Mouse (Mus musculus) neural tube, embryonic 12.5 days (tissue): ENCODE data around the gene Nt5dc2. TPM values are rescaled to one million over a fixed set of nuclear protein-coding genes. Genes with fewer than 3 reads are reported as not detected.

Experiments used
- ATAC-seq: fragments of 200-750 bp; cut with Nextera tagmentation; 2 replicates; pipeline ENCODE4 v1.8.0; 2017; ENCODE audit warnings: low read depth, mild to moderate bottlenecking, moderate TSS enrichment, moderate library complexity; ENCODE audit not compliant: low FRiP score
- H3K27ac ChIP-seq: fragments of 300-500 bp; sonication (generic); 2 replicates; pipeline ENCODE4 v1.5.1; 2016
- H3K27me3 ChIP-seq: fragments of 300-500 bp; sonication (generic); replicated peaks from 2 replicates; pipeline ENCODE4 v1.6.1; 2016; ENCODE audit warnings: mild to moderate bottlenecking
- H3K36me3 ChIP-seq: fragments of 300-500 bp; sonication (generic); 2 replicates; pipeline ENCODE4 v1.6.1; 2016; ENCODE audit warnings: mild to moderate bottlenecking
- H3K4me1 ChIP-seq: fragments of 300-500 bp; sonication (generic); 2 replicates; pipeline ENCODE4 v1.6.1; 2016
- H3K4me2 ChIP-seq: fragments of 300-500 bp; sonication (generic); replicated peaks from 2 replicates; pipeline ENCODE4 v1.6.1; 2016; ENCODE audit warnings: mild to moderate bottlenecking
- H3K4me3 ChIP-seq: fragments of 300-500 bp; sonication (generic); 2 replicates; pipeline ENCODE4 v1.5.1; 2016
- H3K9ac ChIP-seq: fragments of 300-500 bp; sonication (generic); 2 replicates; pipeline ENCODE4 v1.6.1; 2016; ENCODE audit warnings: mild to moderate bottlenecking
- H3K9me3 ChIP-seq: fragments of 300-500 bp; sonication (generic); 2 replicates; pipeline ENCODE4 v1.6.1; 2016; ENCODE audit warnings: mild to moderate bottlenecking
- WGBS: fragments of 180-500 bp; shearing (Covaris S2); methylation state at CpG from one replicate; pipeline ENCODE4 v1.1.7; 2016; 5-methylcytosine and 5-hydroxymethylcytosine counted together
- polyA plus RNA-seq: library from polyadenylated mRNA; unstranded; fragments of >200 nt; fragmentation: Nextera tagmentation; extraction: Ambion mirVana; gene quantifications from 2 replicates; pipeline ENCODE4 v1.2.1, GENCODE M21; 2016

Nt5dc2 gene
- polyA plus RNA-seq, 1 experiment from 2014 or later: 437 TPM

DNA sequence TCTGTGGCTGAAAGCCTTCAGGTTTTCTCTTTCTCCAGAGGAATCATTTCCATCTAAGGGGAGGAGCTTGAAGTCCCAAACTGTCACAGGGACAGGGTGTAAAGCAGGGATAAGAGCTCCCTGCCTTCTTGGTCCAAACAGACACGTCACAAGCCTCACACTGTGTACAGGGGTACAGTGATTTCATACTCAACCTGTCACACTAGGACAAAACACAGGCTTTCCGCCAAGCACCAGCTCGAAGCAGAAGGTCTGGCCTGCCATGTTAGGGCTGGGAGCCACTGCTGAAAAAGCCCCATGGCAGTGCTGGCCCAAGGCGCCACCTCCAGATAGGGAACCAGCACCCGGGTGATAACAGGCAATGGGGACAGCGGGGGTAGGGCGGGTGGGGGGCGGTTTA lies 33.2 kb downstream of the Nt5dc2 start:
- no peaks in the 10 kb centered on the region for H3K27me3 ChIP-seq
- H3K9me3 ChIP-seq: no peaks in the 10 kb centered on the region
- no peak overlapping the region for H3K4me2 ChIP-seq
- no peak overlapping the region for H3K27ac ChIP-seq
- WGBS: 89% methylated on average over 8 of the region's 8 CpGs
- no peak overlapping the region for H3K9ac ChIP-seq
- H3K4me1 ChIP-seq: no peaks in the 10 kb centered on the region
- no peaks in the 10 kb centered on the region for H3K36me3 ChIP-seq
- no peak overlapping the region for H3K4me3 ChIP-seq
- no peak for ATAC-seq

DNA sequence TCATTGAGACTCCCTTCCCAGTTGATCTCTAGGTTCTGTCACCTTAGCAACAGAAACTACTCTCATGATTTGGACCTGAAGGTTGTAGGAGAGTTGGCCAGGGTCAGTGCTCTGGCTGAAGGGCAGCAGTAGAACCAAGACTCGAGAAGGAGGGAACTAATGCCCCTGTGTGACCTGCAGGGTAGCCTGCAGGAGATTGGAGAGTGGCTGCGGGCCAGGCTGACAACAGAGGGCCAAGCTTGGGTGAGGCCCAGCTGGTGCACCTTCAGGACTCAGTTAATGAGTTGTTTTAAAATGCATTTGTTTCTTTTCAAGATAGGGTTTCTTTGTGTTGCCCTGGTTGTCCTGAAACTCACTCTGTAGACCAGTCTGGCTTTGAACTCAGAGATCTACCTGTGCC lies 34.2 kb downstream of the Nt5dc2 start:
- Histone ChIP-seq H3K4me3 (no peak overlapping the region), H3K4me1 (no peaks in the 10 kb centered on the region), H3K27me3 (no peaks in the 10 kb centered on the region), H3K9ac (no peak overlapping the region), H3K4me2 (no peak overlapping the region), H3K36me3 (peaks cover 2% of the 10 kb centered on the region), H3K9me3 (no peaks in the 10 kb centered on the region), H3K27ac (no peak overlapping the region)
- no peak for ATAC-seq
- WGBS: 78% methylated on average over 2 of the region's 2 CpGs

DNA sequence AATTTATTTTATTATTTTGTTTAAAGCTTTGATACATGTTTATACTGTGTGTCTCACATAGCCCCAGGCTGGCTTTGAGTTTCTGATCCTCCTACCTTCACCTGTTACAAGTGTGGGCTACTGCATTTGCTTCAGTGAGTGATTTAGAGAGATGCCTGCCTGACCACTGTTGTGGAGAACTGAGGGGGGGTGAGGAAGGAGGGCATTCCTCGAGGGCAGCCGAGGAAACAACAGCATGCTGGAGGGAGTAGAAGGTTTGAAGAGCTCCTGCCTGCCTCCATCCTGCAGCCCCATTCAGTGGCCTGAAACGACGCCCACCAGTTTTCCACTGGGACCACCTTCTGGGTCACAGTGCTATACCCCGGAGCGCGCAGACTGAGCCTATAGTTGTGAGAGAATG lies 34.6 kb downstream of the Nt5dc2 start:
- Histone ChIP-seq H3K4me2 (no peak overlapping the region), H3K27ac (no peak overlapping the region), H3K27me3 (no peaks in the 10 kb centered on the region), H3K9ac (no peak overlapping the region), H3K9me3 (no peaks in the 10 kb centered on the region), H3K36me3 (peaks cover 6% of the 10 kb centered on the region), H3K4me3 (no peak overlapping the region), H3K4me1 (no peaks in the 10 kb centered on the region)
- WGBS: 60% methylated on average over 7 of the region's 7 CpGs
- ATAC-seq: no peak

DNA sequence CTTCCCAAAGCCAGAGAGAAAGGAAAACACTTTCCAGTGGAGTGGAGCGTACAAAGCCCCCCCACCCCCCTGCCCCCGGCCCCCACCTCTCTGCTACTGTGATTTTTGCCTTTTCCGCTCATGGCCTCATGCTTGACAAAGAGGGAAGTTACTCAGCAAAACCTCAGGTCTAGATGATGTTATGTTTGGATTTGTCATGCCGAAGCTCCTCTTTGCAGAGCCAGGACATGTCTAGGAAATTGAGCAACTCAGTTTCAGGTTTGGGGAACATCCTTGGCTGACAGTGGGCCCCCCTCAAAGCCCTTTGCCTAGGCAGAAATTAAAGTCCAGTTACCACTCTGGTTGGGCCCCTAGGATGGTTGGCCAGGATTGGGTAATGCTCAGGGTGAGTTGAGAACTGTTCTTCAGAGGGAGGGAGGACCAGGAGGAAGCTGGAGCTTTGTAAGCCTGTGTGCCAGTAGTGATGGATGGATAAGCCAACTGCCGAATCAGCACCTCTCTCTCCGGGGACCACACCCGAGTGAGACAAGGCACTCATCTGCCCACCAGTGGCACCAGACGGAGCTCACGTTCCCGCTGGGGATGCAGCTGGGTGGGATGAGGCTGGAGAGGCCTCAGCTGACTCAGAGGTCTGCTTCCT lies 35.3 kb downstream of the Nt5dc2 start:
- Histone ChIP-seq H3K4me3 (no peak overlapping the region), H3K9ac (no peak overlapping the region; the same call in 1 of the 2 replicates), H3K27ac (no peak overlapping the region), H3K36me3 (peaks cover 13% of the 10 kb centered on the region), H3K4me2 (peak overlapping the region; percentile 14; the same call in 1 of the 2 replicates), H3K9me3 (no peaks in the 10 kb centered on the region), H3K27me3 (no peaks in the 10 kb centered on the region), H3K4me1 (no peaks in the 10 kb centered on the region)
- 65% methylated on average over 10 of the region's 10 CpGs for WGBS
- no peak for ATAC-seq

DNA sequence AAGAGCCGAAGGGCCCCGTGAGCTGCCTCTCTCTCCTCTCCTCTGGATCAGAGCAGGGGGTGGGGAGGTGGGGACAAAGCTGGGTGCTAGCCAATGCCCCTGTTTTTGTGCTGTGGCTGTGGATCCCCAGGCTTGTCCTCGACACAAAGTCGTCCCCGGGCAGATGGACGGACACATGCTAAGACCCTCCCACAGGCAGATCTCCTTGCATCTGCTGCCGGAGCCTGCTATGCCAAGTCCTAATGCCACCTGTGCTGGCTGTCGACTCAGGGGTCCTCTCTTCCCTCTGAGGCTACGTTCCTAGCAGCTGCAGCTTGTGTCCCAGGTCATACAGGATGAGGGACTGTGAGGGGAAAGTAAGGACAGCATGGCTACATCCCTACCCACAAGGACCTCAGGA lies 36.0 kb downstream of the Nt5dc2 start:
- H3K4me3 ChIP-seq: no peak overlapping the region
- peaks cover 20% of the 10 kb centered on the region for H3K36me3 ChIP-seq
- H3K4me2 ChIP-seq: peak overlapping the region; percentile 14; the same call in 1 of the 2 replicates
- H3K27ac ChIP-seq: no peak overlapping the region
- no peak overlapping the region; the same call in 1 of the 2 replicates for H3K9ac ChIP-seq
- no peaks in the 10 kb centered on the region for H3K27me3 ChIP-seq
- 76% methylated on average over 9 of the region's 9 CpGs for WGBS
- H3K4me1 ChIP-seq: no peaks in the 10 kb centered on the region
- no peak for ATAC-seq
- no peaks in the 10 kb centered on the region for H3K9me3 ChIP-seq

DNA sequence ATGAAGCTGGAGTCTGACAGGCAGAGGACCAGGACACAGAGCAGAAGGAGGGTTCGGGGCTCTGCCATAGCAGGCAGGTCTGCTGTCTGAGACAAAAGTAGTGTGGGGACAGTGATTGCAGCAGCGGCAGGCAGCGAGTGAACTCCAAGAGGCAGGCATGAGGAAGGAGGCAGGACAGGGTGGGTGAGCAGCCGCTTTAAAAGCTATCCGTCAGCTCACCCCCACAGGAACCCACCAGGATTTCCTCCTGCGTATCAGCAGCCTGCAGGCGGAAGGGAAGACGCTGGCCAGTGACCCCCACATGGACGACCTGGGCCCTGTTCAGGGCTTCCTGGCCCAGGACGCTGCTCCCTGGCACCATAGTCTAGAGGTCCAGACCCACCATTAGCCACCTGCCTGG lies 37.6 kb downstream of the Nt5dc2 start, which contains the start of gene Stab1:
TSS of gene Stab1 (minus strand) at position 217 of the 400 bp plus-strand sequence.
- WGBS: 50% methylated on average over 10 of the region's 10 CpGs
- H3K27me3 ChIP-seq: no peaks in the 10 kb centered on the region
- H3K4me3 ChIP-seq: no peak within 1 kb of the TSS
- 0 out of 2 replicates have a peak within 1 kb of the TSS, but pooled peaks have one; percentile 4 for H3K4me2 ChIP-seq
- H3K9me3 ChIP-seq: no peaks in the 10 kb centered on the region
- H3K9ac ChIP-seq: no peak within 1 kb of the TSS
- ATAC-seq: no peak
- H3K4me1 ChIP-seq: no peaks in the 10 kb centered on the region
- H3K36me3 ChIP-seq: peaks cover 36% of the 10 kb centered on the region
- H3K27ac ChIP-seq: no peak within 1 kb of the TSS

DNA sequence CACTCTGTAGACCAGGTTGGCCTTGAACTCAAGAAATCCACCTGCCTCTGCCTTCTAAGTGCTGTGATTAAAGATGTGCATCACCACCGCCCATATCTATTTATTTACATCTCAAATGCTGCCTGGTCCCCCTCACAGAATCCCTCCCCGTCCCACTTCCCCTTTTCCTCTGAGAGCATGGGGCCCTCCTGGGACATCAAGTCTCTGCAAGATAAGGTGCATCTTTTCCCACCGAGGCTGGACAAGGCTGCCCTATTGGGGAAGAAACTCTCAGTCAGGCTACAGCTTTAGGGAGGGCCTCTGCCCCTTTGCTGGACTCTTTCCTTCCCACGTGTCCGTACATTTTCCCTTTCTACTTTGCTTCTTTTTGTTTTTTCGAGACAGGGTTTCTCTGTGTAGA lies 38.7 kb downstream of the Nt5dc2 start:
- 76% methylated on average over 6 of the region's 6 CpGs for WGBS
- Histone ChIP-seq H3K4me2 (no peak overlapping the region), H3K4me3 (no peak overlapping the region), H3K9ac (no peak overlapping the region), H3K4me1 (no peaks in the 10 kb centered on the region), H3K27ac (no peak overlapping the region), H3K27me3 (no peaks in the 10 kb centered on the region), H3K9me3 (no peaks in the 10 kb centered on the region), H3K36me3 (peaks cover 47% of the 10 kb centered on the region)
- no peak for ATAC-seq

DNA sequence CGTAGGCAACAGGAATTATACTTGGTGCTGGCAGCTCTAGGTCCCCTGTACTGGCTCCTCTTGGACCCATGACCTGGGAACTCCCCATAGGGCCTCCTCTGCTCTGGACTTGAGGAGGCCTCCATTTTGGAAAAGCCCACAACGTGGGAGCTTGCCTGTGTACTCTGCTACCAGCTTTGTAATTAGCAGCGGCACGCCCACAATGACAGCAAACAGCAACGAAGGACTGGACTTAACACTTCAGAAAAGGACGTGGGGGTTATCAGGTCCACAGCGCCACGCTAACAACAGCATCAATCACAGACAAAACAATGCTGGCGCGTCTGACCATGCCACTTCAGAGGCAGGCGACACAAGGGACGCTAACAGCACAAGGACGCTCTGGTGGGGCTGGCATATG lies 40.1 kb downstream of the Nt5dc2 start:
- Histone ChIP-seq H3K4me1 (no peaks in the 10 kb centered on the region), H3K27me3 (no peaks in the 10 kb centered on the region), H3K4me3 (no peak overlapping the region), H3K4me2 (no peak overlapping the region), H3K27ac (no peak overlapping the region), H3K36me3 (peaks cover 61% of the 10 kb centered on the region), H3K9ac (no peak overlapping the region), H3K9me3 (no peaks in the 10 kb centered on the region)
- WGBS: 85% methylated on average over 13 of the region's 13 CpGs
- no peak for ATAC-seq

DNA sequence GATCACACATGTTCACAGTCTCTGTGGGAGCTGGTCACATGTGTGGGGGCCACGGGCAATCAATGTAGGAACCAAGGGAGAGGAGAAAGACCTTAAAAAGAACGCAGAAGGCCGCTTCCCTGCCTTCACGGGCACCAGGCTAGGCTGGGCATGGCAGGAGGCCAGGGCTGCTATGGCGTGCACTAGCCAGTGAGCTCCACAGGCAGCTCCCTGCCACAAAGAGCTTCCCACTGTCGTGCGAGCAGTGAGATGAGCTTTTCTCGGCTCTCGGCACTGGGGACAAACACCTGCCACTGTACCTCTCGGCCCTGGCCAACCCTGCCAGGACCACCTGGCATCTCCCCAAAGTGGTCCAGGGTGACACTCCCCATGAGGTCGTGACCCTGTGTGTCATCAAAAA lies 40.5 kb downstream of the Nt5dc2 start:
- WGBS: 86% methylated on average over 11 of the region's 11 CpGs

DNA sequence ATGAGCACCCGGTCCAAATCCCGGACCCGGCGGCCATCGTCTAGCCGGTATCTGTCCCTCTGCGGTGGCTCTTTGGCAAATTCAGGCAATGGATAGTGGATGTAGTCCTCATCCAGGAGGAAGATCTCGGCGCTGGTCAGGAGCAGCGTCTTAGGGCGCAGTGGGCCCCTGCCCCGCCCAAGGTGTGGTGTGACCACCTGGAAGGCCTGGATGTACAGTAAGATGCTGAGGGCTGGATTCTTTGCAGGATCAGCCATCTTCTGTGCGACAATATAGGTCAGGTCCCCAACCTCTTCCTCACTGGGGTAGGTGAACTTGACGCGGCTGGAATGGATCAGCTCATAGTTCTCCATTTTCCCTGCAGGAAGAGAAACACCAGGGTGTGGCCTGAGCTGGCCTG lies 41.0 kb downstream of the Nt5dc2 start:
- Histone ChIP-seq H3K36me3 (peaks cover 70% of the 10 kb centered on the region), H3K27ac (no peak overlapping the region)
- ATAC-seq: no peak

More for the DNA sequence above, 40.5 kb downstream of the Nt5dc2 start:
- Histone ChIP-seq H3K27ac (no peak overlapping the region), H3K4me2 (no peak overlapping the region), H3K9ac (no peak overlapping the region), H3K4me1 (no peaks in the 10 kb centered on the region), H3K36me3 (peaks cover 65% of the 10 kb centered on the region), H3K4me3 (no peak overlapping the region), H3K9me3 (no peaks in the 10 kb centered on the region), H3K27me3 (no peaks in the 10 kb centered on the region)
- no peak for ATAC-seq

DNA sequence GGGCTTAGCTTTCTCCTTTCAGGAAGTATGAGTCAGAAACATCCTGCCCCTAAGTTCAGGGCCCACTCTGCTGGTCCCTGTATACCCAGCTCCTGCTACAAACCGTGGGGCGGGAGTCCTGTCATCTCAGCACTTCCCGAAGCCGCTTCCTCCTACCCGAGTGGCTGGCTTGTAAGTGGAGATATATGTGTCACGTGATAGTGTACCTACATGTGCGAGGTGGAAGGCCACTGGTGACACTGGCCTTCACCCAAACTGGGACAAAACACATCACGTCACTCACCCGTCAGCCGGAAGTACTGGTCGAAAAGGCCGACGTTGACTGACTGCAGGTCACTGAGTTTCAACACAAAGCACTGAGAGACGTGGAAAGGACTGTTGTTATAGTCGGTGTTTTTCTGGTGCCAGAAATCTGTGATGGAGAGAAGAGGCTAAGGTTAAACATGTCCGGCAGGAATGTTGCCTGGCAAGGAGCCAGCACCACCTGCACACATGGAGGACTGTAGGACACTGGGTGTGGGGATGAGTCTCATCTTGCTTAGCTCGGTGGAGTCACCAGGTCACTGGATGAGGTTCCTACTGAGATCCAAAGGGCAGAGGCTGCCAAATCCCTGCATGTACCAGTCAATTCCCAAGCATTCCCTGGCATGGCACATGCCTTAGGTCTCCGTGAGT lies 42.1 kb downstream of the Nt5dc2 start:
- ATAC-seq: no peak
- no peak overlapping the region for H3K4me3 ChIP-seq
- H3K4me1 ChIP-seq: no peaks in the 10 kb centered on the region
- peaks cover 81% of the 10 kb centered on the region for H3K36me3 ChIP-seq
- WGBS: 90% methylated on average over 18 of the region's 18 CpGs
- no peak overlapping the region for H3K9ac ChIP-seq
- no peaks in the 10 kb centered on the region for H3K9me3 ChIP-seq
- H3K4me2 ChIP-seq: no peak overlapping the region
- H3K27me3 ChIP-seq: no peaks in the 10 kb centered on the region
- no peak overlapping the region for H3K27ac ChIP-seq

More for the DNA sequence above, 41.0 kb downstream of the Nt5dc2 start:
- Histone ChIP-seq H3K4me1 (no peaks in the 10 kb centered on the region), H3K27me3 (no peaks in the 10 kb centered on the region), H3K9ac (no peak overlapping the region), H3K4me2 (no peak overlapping the region), H3K9me3 (no peaks in the 10 kb centered on the region), H3K4me3 (no peak overlapping the region)
- 96% methylated on average over 15 of the region's 15 CpGs for WGBS

DNA sequence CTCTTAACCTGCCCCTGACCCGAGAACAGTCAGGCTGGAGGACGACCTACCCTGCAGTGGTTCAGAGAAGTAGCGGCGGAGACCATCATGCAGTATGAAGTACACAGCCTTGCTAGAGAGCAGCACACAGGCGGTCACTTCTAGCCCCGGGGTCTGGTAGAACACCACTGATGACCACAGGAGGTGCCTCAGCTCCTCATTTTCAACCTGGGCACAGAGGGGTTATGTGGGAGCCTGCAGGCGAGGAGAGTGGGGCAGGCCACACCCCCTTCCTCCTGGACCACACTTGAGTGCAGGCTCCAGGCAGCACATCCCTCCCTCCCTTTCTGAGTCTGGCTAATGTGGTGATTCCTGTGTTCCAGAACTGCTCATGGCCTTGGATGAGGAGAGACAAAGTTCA lies 42.7 kb downstream of the Nt5dc2 start:
- H3K4me1 ChIP-seq: no peaks in the 10 kb centered on the region
- no peak overlapping the region for H3K4me3 ChIP-seq
- H3K27me3 ChIP-seq: no peaks in the 10 kb centered on the region
- ATAC-seq: no peak
- no peak overlapping the region for H3K9ac ChIP-seq
- no peak overlapping the region for H3K4me2 ChIP-seq
- 90% methylated on average over 7 of the region's 7 CpGs for WGBS
- no peaks in the 10 kb centered on the region for H3K9me3 ChIP-seq
- no peak overlapping the region for H3K27ac ChIP-seq
- H3K36me3 ChIP-seq: peaks cover 84% of the 10 kb centered on the region

DNA sequence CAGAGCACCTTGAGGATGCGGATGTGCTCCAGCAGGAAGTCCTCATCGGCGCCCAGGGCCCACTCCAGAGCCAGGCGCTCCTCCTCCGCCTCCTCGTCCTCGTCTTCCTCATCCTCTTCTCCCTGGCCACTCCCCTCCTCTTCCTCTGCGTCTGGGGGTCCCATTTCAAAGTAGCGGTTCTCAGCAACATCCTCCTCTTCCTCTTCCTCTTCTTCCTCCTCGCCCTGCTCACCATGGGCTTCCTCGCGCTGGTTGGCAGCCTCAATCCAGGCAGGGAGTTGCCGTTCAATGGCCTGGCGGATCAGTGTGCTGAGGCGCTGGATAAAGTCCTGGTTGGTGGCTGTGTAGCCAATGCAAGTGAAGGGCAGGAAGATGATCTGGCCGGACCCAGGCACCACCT lies 46.4 kb downstream of the Nt5dc2 start:
- no peak for ATAC-seq
- H3K4me3 ChIP-seq: no peak overlapping the region

More for the DNA sequence above, 46.4 kb downstream of the Nt5dc2 start:
- Histone ChIP-seq H3K4me1 (no peaks in the 10 kb centered on the region), H3K27me3 (no peaks in the 10 kb centered on the region), H3K4me2 (no peak overlapping the region), H3K36me3 (peaks cover 97% of the 10 kb centered on the region), H3K9ac (no peak overlapping the region), H3K27ac (no peak overlapping the region), H3K9me3 (no peaks in the 10 kb centered on the region)
- 95% methylated on average over 16 of the region's 16 CpGs for WGBS
